Mouse (Mus musculus): Measurements from ENCODE around the gene Uck2.

DNA sequence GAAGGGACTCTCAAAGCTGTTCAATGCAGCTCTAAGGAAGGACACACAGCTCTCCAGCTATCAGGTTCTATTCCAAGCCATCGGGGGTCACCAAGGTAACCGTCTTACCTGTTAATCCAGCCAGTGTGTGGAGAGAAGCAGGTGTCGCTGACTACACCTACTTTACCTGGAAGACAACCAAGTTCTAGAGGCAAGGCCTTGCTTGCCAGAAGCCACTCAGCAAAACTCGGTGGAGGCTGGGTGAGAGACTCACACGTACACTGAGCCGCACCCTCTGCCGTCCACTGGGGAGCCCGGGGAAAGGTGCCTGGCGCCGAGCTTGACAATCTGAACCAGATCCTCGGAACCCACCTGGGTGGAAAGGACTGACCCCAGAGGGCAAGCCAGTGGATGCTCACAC is 23.4 kb downstream of the Uck2 start:
- TF ChIP-seq POLR2A (IDR thresholded peaks at IDR 0.05; ENCODE audit: extremely low read depth, insufficient read depth, low read length) (no peak), CTCF (IDR thresholded peaks at IDR 0.05; ENCODE audit: extremely low read depth, insufficient read depth, low read length) (no peak)
